Mouse (Mus musculus): ENCODE measurements around the gene Mapre3. TPM values are rescaled to one million over a fixed set of nuclear protein-coding genes. Genes with fewer than 3 reads are reported as not detected.
A peak's percentile ranks its signal among the peaks of the same experiment; 100 is the strongest.

Gene Mapre3
- total and polyA plus RNA-seq, 3 experiments, result 0.28 to 2.3 (median 1.6) TPM

DNA sequence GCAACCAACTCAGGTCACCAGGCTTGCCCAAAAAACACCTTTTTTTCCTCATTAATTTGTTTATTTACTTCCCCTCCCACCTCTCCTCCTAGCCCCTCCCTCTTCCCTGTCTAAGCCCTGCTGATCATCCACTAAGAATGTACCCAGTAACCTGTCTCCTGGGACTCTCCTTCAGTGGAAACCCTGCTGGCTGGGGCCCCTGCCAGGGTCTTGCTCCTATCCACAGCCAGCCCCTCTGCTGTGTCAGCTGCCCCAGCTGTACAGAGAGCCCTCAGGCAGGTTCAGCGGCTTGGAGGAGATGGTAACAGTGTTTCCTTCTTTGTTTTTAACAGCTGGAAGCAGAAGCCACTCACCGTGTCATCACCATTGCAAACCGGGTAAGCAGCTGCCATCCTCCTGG lies 33.3 kb upstream of the Mapre3 start:
- no peak overlapping the region for H3K9ac ChIP-seq (ENCODE audit: insufficient read depth, low read depth)
- H3K9me3 ChIP-seq (replicated peaks; ENCODE audit: low read length), result no peaks in the 10 kb centered on the region
- H3K27me3 ChIP-seq (replicated peaks), result peaks cover 49% of the 10 kb centered on the region
- no peak overlapping the region for H3K4me2 ChIP-seq (ENCODE audit: insufficient read depth, low read depth, poor library complexity, severe bottlenecking)
- no peaks in the 10 kb centered on the region for H3K79me2 ChIP-seq (replicated peaks; ENCODE audit: control insufficient read depth, extremely low read depth, insufficient read depth, poor library complexity, severe bottlenecking)
- TF ChIP-seq ELF1 (IDR thresholded peaks at IDR 0.05; ENCODE audit: low read depth, low read length) (no peak), MAFK (IDR thresholded peaks at IDR 0.05; ENCODE audit: insufficient replicate concordance, low read length) (no peak), E2F4 (IDR thresholded peaks at IDR 0.05; ENCODE audit: insufficient replicate concordance, low read depth, low read length) (no peak), MYC (IDR thresholded peaks at IDR 0.05; ENCODE audit: low read depth, low read length) (no peak), MAZ (IDR thresholded peaks at IDR 0.05; ENCODE audit: low read depth, low read length) (no peak), KAT2A (IDR thresholded peaks at IDR 0.05; ENCODE audit: insufficient replicate concordance, low read length) (no peak), JUN (IDR thresholded peaks at IDR 0.05; ENCODE audit: insufficient read depth, low read depth, low read length) (no peak), CTCF (conservative IDR thresholded peaks at IDR 0.05 in 1 of 2, IDR thresholded peaks at IDR 0.05 in 1 of 2; ENCODE audit: low read depth in 2 of 2, low read length in 2 of 2) (no peak), JUND (conservative IDR thresholded peaks at IDR 0.05; ENCODE audit: low read depth, low read length) (no peak), ZMIZ1 (IDR thresholded peaks at IDR 0.05; ENCODE audit: low read depth, low read length) (no peak), CHD1 (IDR thresholded peaks at IDR 0.05; ENCODE audit: low read depth, low read length) (no peak), EP300 (IDR thresholded peaks at IDR 0.05; ENCODE audit: low read length) (no peak), POLR2A (IDR thresholded peaks at IDR 0.05; ENCODE audit: low read depth, low read length) (no peak), BHLHE40 (IDR thresholded peaks at IDR 0.05; ENCODE audit: low read depth, low read length) (no peak), GABPA (IDR thresholded peaks at IDR 0.05; ENCODE audit: insufficient replicate concordance, low read depth, low read length) (no peak), ZKSCAN1 (IDR thresholded peaks at IDR 0.05; ENCODE audit: borderline replicate concordance, low read depth, low read length) (no peak), CHD2 (IDR thresholded peaks at IDR 0.05; ENCODE audit: low read length) (no peak), SMC3 (IDR thresholded peaks at IDR 0.05; ENCODE audit: low read depth, low read length) (no peak), HCFC1 (IDR thresholded peaks at IDR 0.05; ENCODE audit: low read depth, low read length) (no peak), RCOR1 (conservative IDR thresholded peaks at IDR 0.05; ENCODE audit: low read depth, low read length) (no peak)
- dilution Hi-C loops (cut with MboI; ENCODE audit: extremely low pct_ligation_motif_present, extremely low pct_unique_long_range_greater_than_20kb, low sequenced_read_pairs) (no loop called here), in situ Hi-C loops (cut with MboI; ENCODE audit: low pct_ligation_motif_present, low pct_unique_long_range_greater_than_20kb, low sequenced_read_pairs) (no loop called here)
- peaks cover 0 to 5% of the 10 kb centered on the region in 2 experiments; a peak in 1 of 4 replicates for H3K4me1 ChIP-seq (ENCODE audit: control insufficient read depth in 1 of 2, insufficient read depth in 2 of 2)
- no peak overlapping the region for H3K4me3 ChIP-seq (replicated peaks in 1 of 3; ENCODE audit: low read depth in 2 of 3, low read length in 2 of 3, poor library complexity in 1 of 3)
- no peak overlapping the region for H3K27ac ChIP-seq (ENCODE audit: insufficient read depth, low read depth)
- DNase-seq (ENCODE audit: extremely low read depth), result peak; percentile 16
- H3K36me3 ChIP-seq (replicated peaks in 1 of 2; ENCODE audit: control insufficient read depth in 1 of 2, insufficient read depth in 1 of 2, low read length in 1 of 2), result no peaks in the 10 kb centered on the region

DNA sequence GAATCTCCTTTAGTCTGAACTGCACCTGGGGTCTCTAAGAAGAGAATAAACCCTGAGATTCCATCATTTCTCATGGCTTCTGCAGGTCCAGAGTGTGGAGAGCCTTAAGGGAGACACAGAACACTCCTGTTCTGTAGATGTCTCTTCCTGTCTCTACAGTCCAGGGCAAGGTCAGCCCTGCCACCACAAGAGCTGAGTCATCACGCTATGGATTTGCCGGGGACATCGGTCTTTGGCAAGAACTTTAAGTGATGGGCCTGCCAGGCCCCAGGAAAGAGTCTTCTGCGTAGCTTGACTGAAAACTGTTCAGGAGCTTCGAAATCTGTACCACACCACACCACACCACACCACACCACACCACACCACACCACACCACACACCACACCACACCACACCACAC lies 27.1 kb upstream of the Mapre3 start:
- H3K79me2 ChIP-seq (replicated peaks; ENCODE audit: control insufficient read depth, extremely low read depth, insufficient read depth, poor library complexity, severe bottlenecking), result no peaks in the 10 kb centered on the region
- TF ChIP-seq E2F4 (IDR thresholded peaks at IDR 0.05; ENCODE audit: insufficient replicate concordance, low read depth, low read length) (no peak), IRF4 (IDR thresholded peaks at IDR 0.05; ENCODE audit: low read depth, low read length) (no peak), MYC (IDR thresholded peaks at IDR 0.05; ENCODE audit: low read depth, low read length) (no peak), MAX (IDR thresholded peaks at IDR 0.05; ENCODE audit: low read length) (no peak), NELFE (IDR thresholded peaks at IDR 0.05; ENCODE audit: low read depth, low read length) (no peak), KAT2A (IDR thresholded peaks at IDR 0.05; ENCODE audit: insufficient replicate concordance, low read length) (no peak), USF2 (conservative IDR thresholded peaks at IDR 0.05; ENCODE audit: low read depth, low read length) (no peak), ZKSCAN1 (IDR thresholded peaks at IDR 0.05; ENCODE audit: borderline replicate concordance, low read depth, low read length) (no peak), POLR2A (IDR thresholded peaks at IDR 0.05; ENCODE audit: low read depth, low read length) (no peak), NRF1 (IDR thresholded peaks at IDR 0.05; ENCODE audit: low read depth, low read length) (no peak), POLR2AphosphoS2 (IDR thresholded peaks at IDR 0.05; ENCODE audit: low read depth, low read length) (no peak), MXI1 (IDR thresholded peaks at IDR 0.05; ENCODE audit: low read depth, low read length) (no peak)
- in situ Hi-C loops (cut with MboI; ENCODE audit: low pct_ligation_motif_present, low pct_unique_long_range_greater_than_20kb, low sequenced_read_pairs) (no loop called here), dilution Hi-C loops (cut with MboI; ENCODE audit: extremely low pct_ligation_motif_present, extremely low pct_unique_long_range_greater_than_20kb, low sequenced_read_pairs) (no loop called here)
- peaks cover 6 to 10% of the 10 kb centered on the region in 2 experiments for H3K4me1 ChIP-seq (ENCODE audit: control insufficient read depth in 1 of 2, insufficient read depth in 2 of 2)
- H3K9ac ChIP-seq (ENCODE audit: insufficient read depth, low read depth), result no peak overlapping the region
- H3K4me3 ChIP-seq (replicated peaks in 1 of 3; ENCODE audit: low read depth in 2 of 3, low read length in 2 of 3, poor library complexity in 1 of 3), result no peak overlapping the region
- no peak for DNase-seq (ENCODE audit: extremely low read depth)
- peaks cover 67% of the 10 kb centered on the region for H3K27me3 ChIP-seq (replicated peaks)
- no peaks in the 10 kb centered on the region for H3K9me3 ChIP-seq (replicated peaks; ENCODE audit: low read length)
- no peak overlapping the region for H3K27ac ChIP-seq (ENCODE audit: insufficient read depth, low read depth)
- H3K4me2 ChIP-seq (ENCODE audit: insufficient read depth, low read depth, poor library complexity, severe bottlenecking), result no peak overlapping the region
- H3K36me3 ChIP-seq (replicated peaks in 1 of 2; ENCODE audit: control insufficient read depth in 1 of 2, insufficient read depth in 1 of 2, low read length in 1 of 2), result no peaks in the 10 kb centered on the region

Measured in CH12.LX (cell line).